Mouse (Mus musculus): ENCODE data around the gene Fndc7.

DNA sequence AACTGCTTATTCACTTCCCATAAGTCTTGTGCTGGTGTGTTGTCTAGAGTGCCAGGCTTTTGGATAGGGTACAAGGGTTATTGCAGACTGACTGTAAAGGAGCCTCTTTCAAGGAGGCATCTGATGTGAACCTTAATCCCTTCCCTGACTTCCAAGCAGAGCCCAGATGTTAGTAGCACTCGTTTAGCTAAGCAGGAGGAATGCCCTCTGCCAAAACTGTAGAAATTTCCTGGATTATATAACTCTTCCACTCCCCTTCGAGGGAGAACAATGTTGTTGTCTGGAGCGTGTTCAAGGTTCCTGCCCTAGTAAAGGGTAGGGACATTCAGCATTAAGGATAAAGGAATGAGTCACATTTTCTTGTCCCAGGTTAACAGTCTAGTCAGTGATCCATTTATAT, 43.2 kb downstream of the Fndc7 start:
- TF ChIP-seq CTCF (IDR thresholded peaks at IDR 0.05; ENCODE audit: control insufficient read depth, insufficient read depth, low read length), result no peak
- no peak for TF ChIP-seq POLR2A (IDR thresholded peaks at IDR 0.05; ENCODE audit: borderline replicate concordance, control insufficient read depth, low read depth, low read length)

Measured in bone marrow, adult 2 months (tissue).